Mouse (Mus musculus): ENCODE data around the gene Rpl3.

Rpl3 gene

DNA sequence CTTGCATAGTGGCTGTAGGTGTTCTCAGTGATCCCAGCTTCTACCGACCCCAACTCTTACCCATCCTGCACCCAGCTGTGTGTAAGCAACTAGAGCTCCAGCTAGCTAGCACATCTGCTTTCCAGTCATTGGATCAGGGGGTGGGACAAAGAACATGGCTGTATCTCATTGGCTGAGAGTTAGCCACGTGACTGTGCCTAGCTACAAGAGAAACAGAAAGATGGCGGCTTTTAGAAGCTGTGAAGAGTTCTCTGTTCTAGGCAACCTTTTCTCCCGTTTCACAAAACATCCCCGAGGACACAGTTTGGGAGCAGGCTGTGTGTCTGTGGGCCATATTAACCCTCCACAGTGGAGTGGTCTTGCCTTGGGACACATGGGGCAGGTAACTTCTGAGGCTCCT is 23.6 kb upstream of the Rpl3 start:
- DNase-seq (ENCODE audit: inconsistent ontology term): no peak

DNA sequence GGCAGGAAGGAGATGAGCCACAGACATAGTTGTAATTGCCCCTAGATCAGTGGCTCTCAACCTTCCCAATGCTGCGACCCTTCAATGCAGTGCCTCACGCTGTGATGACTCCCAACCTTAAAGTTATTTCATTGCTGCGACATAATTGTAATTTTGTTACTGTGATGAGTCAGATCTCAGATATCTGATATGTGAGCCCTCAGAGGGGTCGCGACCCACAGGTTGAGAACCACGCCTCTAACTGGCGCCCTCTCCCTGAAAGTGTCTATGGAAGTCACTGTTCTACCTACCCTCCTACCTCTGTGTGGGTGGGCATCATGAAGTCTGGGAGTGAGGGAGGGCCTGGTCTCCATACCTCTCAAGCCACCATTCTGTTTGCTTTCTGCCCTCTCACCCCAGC is 22.7 kb upstream of the Rpl3 start:
- no peak for DNase-seq (ENCODE audit: inconsistent ontology term)

DNA sequence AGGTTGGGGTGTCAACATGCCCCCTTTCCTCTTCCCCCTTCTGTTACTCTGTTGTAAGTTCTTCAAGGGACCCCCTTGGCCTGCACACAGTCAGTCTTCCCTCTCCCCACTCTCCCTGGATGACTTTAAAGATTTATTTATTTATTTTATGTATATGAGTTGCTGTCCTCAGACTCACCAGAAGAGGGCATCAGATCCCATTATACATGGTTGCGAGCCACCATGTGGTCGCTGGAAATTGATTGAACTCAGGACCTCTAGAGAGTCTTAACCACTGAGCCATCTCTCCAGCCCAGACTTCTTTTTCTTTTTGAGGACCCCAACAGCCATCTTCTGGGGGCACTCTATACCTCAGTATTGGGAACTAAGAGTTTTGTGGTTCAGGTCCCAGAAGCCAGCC is 20.8 kb upstream of the Rpl3 start:
- DNase-seq (ENCODE audit: inconsistent ontology term): no peak

DNA sequence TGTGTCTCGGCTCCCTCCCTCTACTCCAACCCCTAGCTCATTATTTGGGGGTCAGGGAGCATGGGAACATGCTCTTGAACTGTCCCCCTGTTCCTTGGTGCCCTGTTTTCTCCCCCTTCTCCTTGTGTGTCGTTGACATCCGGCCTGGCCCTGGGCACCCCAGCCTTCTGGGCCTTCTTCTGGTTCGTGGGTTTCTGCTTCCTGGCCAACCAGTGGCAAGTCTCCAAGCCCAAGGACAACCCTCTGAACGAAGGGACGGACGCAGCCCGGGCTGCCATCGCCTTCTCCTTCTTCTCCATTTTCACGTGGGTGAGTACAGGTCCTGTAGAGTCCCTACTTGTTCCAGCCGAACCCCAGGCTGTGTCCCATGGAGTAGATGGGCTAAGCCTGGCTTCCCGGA is 19.8 kb upstream of the Rpl3 start:
- DNase-seq (ENCODE audit: inconsistent ontology term): no peak

DNA sequence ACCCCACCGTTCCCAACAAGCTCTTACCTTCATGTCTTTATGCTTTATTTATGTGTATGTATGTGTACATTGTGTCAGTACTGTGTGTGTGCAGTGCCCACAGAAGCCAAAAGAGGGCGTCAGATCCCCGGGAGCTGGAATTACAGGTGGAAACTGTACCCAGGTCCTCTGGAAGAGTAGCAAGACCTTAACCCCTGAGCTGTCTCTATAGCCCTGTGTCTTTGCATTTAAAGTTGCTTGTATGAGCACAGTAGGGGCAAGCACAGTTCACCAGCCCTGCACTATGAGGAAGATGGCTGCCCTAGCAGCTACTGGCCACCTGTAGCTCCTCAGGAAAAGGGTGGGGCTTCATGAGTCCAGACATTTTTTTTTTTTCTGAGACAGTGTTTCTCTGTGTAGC is 15.9 kb upstream of the Rpl3 start:
- DNase-seq (ENCODE audit: inconsistent ontology term): no peak

DNA sequence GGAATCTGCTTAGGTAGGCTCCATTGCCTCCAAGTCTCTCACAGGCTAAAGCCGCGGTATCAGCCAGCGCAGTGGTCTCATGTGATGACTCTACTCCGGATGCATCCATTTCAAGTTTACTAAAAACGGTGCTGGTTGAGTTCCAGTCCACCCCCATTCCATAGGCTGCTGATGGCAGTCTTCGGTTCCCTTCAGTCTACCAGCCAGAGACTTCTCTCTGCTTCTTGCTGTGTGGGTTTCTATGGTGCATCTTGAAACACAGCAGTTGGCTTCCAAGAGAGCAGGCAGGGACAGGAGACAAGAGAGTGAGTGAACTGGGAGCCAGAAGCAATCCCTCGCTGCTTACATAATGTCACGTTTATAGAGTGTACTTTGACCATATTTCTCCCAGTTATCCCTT is 15.5 kb upstream of the Rpl3 start:
- no peak for DNase-seq (ENCODE audit: inconsistent ontology term)

DNA sequence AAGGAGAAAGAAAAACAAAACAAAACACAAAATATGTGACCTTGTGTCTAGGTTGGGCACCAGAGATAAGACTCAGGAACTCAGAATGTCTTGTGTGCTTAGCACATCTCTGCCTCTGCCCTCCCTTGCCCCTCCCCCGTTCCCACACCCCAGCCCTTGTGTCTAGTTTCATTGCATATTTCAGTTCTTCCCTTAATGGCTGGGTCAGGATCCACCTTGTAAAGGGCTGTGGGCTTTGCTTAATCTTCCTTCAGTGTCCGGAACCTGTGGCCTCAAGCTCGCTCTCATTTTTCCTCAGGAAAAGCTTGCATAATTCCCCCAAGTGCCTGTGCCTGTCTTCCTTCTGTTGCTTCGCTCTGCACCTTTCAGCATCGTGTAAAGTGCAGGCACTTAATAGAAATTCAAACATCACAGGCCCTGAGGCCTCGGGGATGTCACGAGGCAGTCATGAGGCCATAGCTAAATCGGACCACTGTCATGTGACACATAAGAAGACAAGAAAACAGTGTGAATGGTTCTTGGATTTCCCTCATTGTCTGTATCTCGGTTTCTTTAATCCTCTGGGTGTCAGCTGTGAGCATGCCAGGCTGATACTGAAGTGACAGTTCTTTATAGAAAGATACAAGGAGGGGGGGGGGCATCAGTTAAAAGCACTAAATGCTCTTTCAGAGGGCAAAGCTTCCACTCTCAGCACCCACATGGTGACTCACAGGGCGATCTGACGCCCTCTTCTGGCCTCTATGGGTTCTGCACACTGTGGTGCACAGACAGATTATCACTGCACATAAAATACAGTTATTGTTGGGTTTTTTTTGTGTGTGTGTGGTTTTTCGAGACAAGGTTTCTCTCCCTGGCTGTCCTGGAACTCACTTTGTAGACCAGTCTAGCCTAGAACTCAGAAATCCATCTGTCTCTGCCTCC is 14.1 kb upstream of the Rpl3 start:
- DNase-seq (ENCODE audit: inconsistent ontology term): no peak

DNA sequence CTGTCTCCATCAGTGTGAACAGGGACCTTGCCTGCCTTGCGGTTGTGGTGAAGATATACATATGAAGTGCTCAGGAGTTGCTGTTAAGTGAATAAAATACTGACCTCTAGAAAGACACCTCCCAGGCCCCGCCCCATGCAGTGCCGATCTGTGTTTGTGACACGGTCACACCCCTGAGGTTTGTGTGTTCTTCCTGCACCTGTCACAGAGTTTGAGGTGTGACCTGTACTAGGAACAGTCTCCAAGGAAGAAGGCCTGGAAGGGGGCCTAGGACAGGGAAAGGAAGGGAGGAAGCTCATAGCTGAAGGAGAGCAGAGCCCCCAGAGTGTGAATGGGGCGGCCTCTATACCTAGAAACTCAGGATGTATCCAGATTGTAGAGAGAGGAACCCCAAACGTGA is 10.8 kb upstream of the Rpl3 start:
- no peak for DNase-seq (ENCODE audit: inconsistent ontology term)

DNA sequence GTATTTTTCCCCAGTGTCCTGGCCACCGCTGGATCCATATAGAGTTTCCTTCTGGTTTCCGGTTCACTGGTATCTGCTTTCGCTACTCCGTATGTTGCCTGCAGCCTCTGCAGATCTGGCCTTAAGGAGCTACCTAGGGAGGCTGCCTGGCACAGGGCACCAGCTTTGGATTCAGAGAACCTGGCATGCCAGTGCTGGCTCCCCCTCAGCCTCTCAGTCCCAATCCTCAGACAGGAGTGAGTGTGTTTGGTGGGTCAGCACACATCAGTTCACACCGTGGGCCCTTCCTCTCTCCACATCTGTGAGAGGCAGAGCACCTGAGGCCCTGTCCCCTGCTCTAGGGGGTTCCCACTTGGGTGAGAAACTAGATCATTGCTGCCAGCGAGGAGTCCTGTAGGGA is 9.8 kb upstream of the Rpl3 start:
- DNase-seq (ENCODE audit: inconsistent ontology term): no peak

DNA sequence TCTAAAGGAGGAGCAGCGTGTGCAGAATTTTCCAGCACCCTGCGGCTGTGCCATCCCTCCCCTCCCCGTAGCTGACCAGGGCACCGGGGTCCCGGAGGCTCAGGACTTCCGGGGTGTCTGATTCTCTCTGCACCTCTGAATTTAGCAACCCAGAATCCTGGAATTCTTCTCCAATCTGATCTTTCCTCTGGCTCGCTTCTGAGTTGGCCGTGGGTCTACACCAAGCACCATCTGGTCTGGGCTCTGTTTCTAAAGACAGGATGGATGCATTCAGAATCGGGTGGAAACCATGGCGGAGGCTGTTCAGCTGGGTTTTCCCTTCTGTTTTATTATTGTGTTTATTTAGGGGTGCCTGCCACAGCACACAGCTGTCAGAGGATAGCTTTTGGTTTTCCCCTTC is 9.2 kb upstream of the Rpl3 start:
- DNase-seq (ENCODE audit: inconsistent ontology term): no peak

DNA sequence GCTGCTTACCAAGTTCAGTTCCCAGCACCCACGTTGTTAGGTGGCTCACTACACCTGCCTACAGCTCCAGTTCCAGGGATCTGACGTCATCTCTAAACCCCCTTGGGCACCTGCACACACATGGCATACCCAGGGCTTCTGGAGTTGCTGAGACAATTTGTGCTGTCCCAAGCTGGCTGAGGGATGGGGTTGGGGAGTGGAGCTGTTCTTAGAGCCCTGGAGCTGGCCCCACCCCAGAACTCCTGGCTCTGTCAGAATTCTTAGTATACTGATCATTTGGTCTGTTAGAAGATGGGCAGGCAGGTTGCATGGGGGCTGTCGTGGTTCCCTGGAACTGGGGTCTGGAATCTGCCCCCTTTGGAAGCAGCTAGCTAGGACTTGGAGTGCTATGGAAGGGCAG is 8.5 kb upstream of the Rpl3 start:
- DNase-seq (ENCODE audit: inconsistent ontology term): no peak

DNA sequence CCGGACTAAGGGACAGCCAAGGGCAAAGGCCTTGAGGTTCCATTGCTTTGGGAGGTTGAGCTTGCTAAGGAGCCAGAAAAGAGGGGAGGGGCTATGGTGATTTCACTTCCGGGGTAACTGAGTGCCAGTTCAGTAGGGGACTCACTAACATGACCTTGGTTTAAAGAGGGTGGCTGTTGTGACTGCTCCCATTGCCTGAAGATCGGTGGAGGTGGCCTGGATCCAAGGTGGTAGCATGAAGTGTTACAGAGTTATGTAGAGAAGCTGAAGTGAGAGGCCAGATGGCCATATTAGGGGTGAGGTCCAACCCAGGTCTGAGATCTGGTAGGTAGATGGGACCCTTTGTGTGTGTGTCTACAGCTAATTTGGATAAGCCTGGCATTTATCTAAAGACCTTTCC is 7.8 kb upstream of the Rpl3 start:
- no peak for DNase-seq (ENCODE audit: inconsistent ontology term)

DNA sequence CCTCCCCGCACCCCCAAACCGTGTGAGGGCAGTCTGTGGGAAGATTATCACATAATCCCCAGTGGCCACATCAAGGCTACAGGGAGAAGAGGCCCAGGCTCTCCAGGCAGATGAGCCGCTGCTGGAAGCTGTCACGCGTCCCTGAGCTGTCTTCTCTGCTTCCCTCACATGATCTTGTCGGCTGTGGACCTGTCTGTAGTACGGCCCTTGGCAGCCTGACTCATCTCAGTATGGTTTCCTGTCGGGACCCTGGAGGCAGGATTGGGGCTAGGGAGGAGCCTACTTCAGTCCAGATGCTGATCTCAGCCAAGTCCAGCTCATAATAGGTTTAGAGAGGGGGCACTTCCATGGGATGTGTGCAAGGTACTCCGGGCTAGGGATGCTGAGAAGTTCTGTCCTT is 7.1 kb upstream of the Rpl3 start:
- peak; percentile 63 for DNase-seq (ENCODE audit: inconsistent ontology term)

DNA sequence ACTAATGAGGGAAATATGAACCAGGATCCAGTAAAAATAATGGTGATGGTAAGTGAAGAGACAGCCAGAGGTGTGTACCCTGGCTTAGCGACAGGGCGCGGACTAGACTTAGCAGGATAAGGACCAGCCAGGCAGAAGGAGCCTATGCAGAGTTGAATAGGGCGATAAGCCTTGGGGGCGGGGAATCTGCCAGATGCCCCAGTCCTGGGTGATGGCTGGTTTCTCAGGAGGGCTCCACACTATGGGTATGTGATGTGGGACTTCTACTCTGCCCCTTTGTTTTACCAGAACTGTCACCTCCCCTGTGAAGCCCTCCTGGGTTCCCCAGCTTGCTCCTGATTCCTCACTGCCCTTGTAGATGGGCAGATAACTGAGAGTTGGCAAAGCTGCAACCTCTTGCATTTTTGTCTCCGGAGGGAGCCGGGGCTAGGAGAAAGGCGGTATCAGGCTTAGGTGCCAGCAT is 6.4 kb upstream of the Rpl3 start:
- DNase-seq (ENCODE audit: inconsistent ontology term): no peak

DNA sequence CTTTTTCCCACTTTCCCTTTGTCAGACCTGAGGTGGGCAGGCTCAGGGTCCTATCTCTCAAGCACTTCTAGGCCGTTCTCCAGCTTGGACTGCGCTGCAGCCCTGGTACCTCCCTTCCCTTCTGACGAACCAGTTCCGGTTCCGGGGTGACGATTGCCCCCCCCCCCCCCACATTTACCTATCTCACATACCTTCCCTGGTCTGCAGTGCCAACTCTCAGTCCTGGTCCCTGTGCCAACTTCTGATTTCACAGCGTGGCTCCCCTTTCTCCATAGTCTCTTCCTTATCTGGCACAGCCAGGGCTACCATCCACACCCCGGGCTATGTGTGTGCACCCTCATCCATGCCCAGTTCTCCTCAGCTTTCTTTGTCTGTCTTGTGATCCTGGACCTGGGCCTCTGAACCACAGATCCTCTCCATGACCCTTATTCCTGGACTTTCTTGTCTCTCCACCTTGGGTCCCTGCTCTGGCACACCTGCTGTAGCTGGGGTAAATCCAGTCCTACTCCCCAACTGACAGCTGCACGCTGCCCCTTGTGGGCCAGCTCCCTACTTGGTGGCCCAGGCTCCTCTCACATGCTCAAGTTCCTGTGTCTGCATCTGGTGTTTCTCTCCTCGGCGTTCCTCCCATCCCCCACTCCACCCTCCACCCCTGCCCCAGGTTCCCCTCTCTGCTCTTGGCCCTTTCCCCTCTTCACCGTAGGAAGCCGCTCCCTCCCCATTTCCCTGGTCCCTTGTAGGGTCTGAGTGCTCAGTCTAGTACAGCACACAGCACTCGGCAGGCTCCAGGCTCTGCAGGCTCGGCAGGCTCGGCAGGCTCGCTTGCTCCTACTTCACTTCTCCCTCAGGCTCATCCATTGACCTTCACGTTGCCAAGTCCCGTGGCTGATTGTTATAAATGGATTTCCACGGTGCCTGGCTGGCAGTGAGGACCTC is 5.5 kb upstream of the Rpl3 start:
- DNase-seq (ENCODE audit: inconsistent ontology term): peak; percentile 57

DNA sequence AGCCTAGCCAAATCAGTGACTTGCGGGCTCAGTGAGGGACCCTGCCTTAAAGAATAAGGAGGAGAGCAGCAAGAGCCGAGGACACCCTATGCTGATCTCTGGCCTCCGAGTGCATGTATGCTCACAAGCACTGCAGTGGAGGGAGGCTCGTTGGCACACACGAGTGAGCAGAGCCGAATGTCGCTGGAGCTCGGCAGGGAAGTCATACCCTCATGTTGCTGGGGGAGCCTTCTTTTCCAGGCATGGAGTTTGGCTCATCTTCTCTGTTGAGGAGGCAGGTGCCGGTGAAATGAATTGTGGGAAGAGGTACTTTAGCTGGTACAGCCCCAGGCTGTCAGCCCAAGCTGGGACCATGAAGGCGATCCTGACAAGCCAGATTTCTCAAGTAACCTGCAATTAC is 4.7 kb upstream of the Rpl3 start:
- DNase-seq (ENCODE audit: inconsistent ontology term): no peak

DNA sequence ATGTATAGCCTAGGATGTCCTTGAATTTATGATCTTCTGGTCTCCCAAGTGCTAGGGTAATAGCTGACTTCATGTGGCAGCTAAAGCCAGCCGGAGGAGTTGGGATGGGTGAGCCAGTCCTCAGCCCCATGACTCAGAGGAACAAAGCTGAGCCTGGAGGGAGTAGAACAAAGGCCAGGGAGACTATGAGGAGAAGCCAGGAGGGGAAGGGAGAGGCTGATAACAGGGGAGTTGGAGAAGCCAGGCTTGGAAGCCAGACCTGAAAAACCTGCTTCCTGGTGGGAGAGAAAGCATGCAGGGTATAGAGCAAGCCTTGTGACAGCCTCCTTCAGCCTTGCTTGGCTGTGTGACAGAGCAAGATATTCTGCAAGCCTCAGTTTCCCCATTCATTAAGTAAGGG is 3.9 kb upstream of the Rpl3 start:
- peak; percentile 29 for DNase-seq (ENCODE audit: inconsistent ontology term)

DNA sequence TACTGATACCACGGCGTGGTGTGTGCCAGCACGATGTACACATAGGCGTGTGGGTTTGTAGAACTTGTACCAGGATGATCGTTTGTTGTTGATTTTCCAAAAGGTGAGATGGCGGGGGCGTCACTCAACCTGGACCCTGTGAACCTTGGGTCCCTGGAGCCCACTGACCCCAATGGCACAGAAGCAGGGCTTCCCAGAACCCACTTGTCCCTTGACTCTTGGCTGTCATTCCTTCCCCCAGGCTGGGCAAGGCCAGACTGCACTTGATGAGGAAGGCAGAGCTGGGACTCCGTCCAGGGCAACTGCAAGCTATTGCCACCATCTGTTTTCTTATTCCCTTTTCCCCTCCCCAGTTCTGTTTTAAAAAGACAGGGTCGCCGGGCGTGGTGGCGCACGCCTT is 2.5 kb upstream of the Rpl3 start:
- DNase-seq (ENCODE audit: inconsistent ontology term): no peak

DNA sequence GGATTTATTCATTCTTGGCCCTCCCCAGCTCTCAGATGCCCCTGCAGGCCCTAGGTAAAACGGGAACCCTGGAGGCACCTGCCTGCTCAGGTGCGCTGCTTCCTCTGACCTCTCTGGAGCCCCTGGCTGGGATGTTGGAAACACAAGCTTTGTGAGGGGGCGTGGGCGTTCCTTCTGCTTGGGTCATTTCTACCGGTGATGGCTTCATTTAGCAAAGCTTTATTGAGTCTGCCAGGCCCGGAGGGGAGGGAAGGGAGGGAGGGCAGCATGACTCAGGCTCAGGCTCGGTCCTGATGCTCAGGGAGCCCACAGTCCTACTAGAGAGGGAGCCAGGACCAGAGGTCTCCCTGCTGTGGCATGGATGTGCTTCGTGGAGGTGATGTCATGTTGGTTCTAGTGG is 931 bp upstream of the Rpl3 start:
- DNase-seq (ENCODE audit: inconsistent ontology term): peak; percentile 91

DNA sequence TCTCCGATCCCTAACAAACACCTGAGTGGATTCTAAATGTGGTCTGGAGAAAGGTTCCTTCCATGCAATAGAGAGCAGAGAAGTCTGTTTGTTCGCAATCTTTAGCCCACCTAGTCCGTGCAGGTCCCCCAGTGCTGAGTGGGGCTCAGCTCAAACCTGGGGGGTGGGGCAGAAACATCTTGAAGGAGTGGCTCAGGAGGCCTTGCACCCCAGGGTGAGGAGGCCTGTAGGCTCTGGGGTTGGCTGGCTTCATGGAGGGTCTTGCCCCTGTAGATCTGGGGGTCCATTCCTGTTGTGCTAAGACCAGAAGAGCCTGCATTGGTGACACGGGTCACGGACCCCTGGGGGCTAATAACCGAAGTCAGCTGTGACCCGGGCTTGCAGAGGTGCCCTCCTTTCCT is 373 bp upstream of the Rpl3 start:
- DNase-seq (ENCODE audit: inconsistent ontology term): no peak

DNA sequence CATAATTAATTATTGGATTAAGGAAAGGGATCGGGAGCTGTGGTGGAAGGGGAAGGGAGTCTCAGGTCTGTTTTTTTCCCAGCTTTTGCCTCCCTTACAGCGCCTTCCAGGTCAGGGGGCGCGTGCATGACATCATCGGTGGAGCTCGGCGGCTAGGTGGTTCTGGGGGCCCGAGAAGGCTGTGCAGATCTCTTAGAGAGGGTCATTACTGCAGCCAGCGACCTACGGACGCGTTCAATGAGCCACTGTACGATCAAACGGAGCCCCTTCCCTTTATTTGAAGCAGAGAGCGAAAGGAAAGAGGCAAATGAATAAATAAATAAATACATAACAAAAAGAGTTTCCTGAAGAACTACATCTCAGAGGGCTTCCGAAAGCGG is 937 bp downstream of the Rpl3 start:
- no peak for DNase-seq (ENCODE audit: inconsistent ontology term)

DNA sequence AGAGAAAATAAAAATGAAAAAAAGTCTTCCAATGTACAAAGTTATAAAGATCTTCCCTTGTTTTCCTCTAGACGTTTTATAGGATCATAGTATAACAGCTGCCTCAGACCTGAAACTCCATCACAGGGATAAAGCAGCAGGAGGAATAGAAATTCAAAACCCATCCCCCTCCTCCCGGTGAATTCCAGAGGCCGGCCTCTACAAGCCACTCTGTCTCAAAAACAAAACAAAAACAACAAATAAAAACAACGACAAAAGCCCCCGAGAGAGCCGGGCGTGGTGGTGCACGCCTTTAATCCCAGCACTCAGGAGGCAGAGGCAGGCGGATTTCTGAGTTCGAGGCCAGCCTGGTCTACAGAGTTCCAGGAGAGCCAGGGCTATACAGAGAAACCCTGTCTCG is 1.5 kb downstream of the Rpl3 start:
- DNase-seq (ENCODE audit: inconsistent ontology term): no peak

DNA sequence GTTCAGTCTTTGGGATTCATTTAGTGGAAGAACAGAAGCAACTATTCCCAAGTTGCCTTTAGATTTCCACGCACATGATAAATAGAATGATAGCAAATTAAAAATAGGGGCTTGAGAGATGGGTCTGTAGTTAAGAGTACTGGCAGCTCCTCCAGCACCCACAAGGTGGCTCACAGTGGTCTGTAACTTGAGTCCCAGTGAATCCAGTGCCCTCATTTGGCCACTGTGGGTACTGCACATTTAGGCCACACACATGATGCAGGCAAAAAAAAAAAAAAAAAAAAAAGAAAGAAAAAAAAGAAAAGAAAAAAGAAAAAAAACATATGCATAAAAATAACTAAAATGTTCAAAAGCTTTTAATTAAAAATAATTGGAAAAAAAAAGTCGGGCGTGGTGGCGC is 3.0 kb downstream of the Rpl3 start:
- peak; percentile 81 for DNase-seq (ENCODE audit: inconsistent ontology term)

Measured in Muller cell, postnatal 12 days (primary cell).